Mouse (Mus musculus): ENCODE data around the gene Frmd3. TPM values are rescaled to one million over a fixed set of nuclear protein-coding genes. Genes with fewer than 3 reads are reported as not detected.

The Frmd3 gene
- total RNA-seq, 1 experiment from 2014 or later, result 0.36 TPM

Other genes with a start within 250 kb of the Frmd3 start
- gene Rasef, start 222.4 kb upstream of the Frmd3 start, total RNA-seq (2021), result not detected in 2 replicates
- gene Gm11758, start 137.2 kb upstream of the Frmd3 start, total RNA-seq (2021), result not detected in 2 replicates
- gene Gm11757, start 122.3 kb upstream of the Frmd3 start, total RNA-seq (2021), result not detected in 2 replicates
- not detected in 2 replicates for gene Gm13871, start 107.5 kb upstream of the Frmd3 start, total RNA-seq (2021)
- gene Gm11756, start 92.7 kb upstream of the Frmd3 start, total RNA-seq (2021), result not detected in 2 replicates
- not detected in 2 replicates for gene 2310002L09Rik, start 62.6 kb upstream of the Frmd3 start, total RNA-seq (2021)
- gene Kdm4c, start 229.1 kb downstream of the Frmd3 start, total RNA-seq (2021), result 21.7 and 23.9 TPM in 2 replicates